Mouse (Mus musculus) c-Kit-positive CD71-positive TER-119-positive erythroid progenitor cells, embryonic 14.5 days (primary cell): Measurements from ENCODE around the gene Greb1.
"Not testable (repeated sequence)": the region's sequence is repeated elsewhere in the genome, so short reads cannot be mapped to it uniquely, and the experiment has no call there.

Source experiments
- DNase-seq: peaks from one replicate; pipeline ENCODE4 v3.0.0-alpha.2; 2013; ENCODE audit warnings: low spot score

Greb1 gene

DNA sequence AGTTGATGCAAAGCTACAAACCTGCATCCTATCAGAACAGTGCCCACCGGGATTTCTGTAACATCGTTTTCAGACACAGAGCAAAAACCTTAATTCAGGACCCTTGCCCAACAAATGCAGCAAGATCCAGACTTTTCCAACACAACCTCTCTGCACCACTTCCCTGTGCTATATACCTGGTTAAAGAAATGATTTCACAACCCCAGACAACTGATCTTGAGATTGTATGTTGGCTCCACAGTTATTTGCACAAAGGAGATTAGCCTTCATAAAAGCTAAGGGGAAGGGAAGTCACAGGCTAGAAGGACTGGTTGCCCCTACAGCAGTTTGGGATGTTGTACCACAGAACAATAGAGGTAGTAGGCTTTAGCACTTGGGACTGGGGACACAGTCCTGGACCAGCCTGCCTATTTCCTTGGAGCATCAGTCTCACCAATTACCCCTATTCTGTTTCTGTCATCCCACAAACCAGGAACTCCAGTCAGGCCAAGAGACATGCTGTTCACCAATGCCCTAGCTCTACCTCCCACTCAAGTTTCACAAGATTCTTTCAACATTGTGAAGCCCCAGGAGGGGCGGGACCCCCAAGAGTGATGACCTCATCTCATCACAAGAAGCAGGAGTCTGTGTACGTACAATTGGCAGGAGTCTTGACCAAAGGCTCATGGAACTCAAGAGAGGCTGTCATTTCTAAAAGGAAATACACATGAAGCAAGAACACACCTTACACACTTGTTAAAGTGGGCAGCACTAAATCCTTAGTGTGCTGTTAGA lies 36.9 kb downstream of the Greb1 start:
- DNase-seq = no peak

DNA sequence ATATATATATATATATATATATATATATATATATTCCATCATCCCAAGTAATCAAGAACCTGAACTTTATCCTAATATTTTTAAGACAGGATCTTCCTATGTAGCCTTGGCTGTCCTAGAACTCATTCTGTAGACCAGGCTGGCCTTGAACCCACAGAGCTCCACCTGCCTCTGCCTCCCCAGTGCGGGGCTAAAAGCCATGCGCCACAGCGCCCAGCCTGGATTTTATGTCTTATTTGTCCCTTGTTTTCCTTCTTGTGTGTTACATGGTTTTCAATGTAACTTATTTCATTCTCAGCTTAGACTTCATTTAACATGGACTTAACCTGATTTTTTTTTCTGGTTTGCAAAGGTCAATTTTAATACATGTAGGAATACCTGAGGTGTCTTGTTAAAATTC lies 39.2 kb downstream of the Greb1 start:
- DNase-seq = no peak

DNA sequence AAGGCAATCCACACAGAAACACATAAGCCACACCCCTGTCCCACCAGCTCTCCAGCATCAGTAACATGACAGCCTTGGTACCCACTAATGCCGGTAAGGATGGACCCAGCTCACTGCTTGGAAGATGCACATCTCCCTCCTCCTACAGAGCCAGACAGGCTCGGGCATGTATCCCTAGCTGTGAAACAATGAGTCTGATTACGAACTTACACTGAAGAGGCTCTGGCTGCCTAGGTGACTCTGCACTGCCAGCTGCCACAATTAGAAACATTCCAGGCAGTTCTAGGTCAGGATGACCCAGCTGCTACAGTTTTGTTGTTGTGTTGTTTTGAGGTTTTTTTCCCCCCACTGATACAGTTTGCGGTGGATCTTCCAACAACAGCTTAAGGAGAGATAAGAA lies 40.4 kb downstream of the Greb1 start:
- no peak for DNase-seq

DNA sequence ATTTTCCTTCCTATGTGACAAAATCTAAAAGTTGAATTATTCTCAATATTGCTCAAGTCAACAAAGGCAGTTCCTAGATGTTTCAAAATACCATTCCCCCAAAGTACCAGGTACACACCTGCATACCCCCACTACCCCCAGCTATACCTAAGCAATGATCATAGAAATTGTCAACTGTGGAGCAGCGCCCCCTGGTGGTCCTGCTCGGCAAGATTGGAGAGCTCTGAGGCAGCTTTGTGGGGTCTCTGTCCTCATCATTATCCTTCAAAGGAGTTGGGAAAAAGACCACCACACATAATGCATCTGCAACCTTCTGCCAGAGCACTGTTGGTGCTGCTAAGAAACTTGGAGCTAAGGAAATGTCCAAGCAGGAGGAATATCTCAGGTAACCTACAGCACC lies 46.4 kb downstream of the Greb1 start:
- peak; percentile 11 for DNase-seq

DNA sequence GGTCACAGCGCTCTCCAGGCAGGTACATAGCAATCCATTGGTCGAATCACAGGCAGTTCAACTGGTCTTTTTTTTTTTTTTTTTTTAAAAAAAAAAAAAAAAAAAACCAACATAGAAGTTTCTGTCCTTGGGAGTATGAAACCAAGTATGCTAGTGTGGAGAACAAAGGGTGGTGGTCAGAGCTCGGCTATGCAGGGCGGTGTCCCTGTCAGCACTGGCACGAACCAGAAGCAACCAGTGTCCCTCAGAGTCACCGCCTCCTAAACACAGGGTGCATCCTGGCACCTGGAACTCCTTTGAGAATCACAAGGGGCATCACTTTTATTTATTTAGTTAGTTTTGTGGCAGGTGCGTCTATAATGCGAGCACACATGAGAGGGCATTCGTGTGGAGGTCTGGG lies 47.1 kb downstream of the Greb1 start:
- no peak for DNase-seq

DNA sequence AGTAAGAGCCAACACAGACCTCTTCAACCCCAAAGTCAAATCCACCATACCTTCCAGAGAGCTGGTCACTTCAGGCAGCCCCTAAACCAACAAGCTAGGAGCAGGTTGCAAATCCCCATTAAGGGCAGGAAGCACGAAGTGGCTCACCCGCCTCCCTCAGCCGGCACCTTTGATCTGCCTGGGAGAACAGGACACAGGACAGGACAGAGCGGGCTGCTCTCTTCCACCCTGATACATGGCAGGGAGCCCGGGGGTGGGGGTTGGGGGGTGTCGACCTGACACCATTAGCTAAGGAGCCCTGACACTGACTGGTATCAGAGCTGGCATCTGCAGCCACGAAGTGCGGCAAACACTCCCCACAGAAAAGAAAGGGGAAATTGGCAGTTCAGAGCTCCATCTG lies 47.6 kb downstream of the Greb1 start:
- DNase-seq = no peak

DNA sequence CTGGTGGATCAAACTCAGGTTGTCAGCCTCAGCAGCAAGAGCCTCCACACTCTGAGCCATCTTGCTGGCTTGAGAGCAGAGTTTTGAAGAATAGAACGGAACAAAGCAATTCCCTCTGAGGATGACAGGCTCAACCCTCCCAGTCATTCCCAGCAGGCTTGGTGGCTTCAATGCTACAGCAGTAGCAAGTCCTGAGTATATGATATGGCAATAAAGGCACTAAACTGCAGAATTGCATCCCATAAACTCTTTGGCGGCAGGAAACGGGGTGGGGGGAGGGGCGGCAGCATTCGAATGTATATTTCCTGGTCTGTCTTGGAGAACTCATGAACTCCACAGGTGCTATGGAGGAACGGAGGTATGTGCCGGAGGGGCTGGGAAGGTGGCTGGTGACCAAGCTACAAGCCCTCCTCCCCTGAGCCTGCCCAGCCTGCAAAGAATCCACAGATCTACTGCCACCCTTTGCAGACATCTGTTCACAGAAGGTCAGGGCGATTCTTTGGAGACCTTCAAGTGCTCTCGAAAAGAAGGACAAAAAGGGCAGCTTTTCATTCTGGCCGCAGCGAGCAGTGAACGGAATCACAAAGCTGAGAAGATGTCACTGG lies 48.3 kb downstream of the Greb1 start:
- no peak for DNase-seq

DNA sequence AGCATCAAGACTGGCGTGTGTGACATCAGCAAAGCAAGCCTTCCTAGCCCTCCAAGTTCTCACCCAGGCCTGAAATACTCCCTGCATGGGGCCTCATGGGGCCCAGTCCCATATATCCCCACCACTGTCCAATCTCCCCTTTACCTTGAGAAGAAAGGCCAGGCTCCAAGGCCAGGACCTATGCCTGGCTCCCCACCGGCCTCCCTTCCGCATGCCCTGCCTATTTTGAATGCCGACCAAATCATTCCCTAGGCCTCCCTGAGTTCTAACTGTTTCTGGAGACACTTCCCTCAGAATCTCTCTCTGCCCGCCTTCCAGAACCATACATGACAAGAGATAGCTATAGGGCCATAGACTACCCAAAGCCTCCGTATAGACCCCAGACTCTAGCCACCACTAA lies 49.1 kb downstream of the Greb1 start:
- no peak for DNase-seq

DNA sequence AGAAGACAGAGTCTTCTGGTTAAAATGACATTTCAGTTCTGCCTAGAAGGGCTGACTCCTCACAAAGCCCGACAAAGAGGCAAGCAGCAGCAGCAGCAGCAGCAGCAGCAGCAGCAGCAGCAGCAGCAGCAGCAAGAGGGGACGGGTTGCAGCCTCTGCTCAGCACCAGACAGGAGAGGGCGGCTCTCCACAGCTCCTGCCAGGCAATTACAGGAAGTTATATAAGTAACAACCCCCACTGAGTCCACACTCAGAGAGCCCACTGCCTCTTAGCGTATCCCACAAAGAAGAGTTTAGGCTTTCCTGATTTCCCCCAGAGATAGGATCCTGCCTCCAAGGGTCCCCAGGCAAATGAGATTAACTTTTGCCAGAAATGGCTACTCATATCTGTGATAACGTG lies 60.6 kb downstream of the Greb1 start:
- DNase-seq = no peak

DNA sequence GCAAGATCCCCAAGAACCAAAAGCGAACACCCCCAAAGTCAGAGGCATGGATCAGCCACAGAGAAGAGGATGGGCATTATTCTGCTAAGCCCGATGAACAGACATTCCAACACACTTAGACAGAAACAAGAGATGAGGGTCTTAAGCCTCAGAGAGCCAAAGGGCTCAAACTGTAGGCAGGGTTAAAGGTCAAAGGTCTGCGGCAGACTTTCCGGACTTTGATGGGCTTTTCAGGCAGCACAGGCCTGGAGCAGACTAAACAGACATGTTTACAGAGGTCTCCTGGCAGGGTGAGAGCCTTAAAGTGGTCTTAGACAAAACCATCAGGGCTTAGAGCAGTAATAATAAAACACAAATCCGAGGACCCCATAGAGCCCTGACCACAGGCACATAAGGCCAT lies 63.4 kb downstream of the Greb1 start:
- DNase-seq = no peak

DNA sequence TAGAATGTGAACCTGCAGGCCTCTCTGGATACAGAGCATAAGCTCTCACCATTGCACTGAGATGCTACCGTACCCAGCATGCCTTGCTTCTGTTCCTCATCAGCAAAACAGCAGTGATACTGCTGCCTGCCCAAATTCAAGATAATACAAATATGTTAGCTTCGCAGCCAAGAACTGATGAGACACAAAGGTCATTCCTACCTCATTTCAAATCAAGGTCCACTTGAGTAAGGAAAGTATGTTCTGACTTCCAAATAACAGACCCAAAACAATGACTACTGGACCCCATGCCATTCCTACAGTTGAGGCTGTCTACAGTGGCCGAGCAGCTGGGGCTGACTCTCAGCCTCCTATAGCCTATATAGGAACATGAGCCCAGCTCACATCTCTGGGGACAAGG lies 66.0 kb downstream of the Greb1 start:
- DNase-seq = no peak

DNA sequence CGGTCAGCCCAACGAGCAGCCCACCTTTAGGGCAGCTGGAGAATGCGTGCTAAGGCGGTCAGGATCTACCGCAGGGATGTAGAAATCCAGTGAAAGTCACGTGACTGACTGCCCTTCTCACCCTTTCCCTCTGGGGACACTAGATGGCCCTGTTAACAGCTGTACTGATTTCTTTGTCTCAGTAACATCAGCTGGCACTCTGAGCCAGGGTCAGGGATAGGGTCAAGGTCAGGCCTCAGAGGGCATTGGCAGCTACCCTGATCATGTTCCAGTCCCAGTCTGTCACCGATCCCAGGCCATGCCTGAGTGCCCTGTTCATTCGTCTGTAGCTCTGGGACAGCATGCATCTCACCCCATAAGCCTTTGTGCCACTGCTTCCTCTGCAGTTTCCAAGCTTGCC lies 66.7 kb downstream of the Greb1 start:
- no peak for DNase-seq

DNA sequence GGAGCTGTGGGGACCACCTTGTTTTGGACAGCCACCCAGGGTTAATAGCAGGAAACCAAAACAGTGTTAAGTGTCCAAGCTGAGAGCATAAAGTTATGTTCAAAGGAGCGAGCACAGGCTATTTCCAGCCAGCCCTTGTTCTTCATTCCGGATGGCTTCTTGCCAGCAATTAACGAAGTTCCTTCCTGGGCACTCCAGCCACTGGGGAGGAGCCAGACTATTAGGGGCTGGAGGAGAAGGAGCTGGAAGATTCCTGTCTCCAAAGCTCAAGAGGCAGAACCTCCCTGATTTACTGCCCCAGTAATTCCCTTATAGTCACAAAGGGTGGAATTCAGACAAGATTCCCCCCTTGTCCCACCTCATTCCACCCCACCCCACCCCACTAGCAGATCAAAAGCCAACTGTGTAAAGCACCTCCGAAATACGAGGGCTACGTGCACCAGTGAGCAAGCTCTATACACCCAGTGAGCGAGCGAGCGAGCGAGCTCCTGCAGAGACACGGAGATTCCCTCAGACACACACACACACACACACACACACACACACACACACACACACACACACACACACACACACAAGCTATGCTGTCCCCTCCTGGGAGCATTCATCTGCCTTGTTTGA lies 69.5 kb downstream of the Greb1 start:
- no peak for DNase-seq

DNA sequence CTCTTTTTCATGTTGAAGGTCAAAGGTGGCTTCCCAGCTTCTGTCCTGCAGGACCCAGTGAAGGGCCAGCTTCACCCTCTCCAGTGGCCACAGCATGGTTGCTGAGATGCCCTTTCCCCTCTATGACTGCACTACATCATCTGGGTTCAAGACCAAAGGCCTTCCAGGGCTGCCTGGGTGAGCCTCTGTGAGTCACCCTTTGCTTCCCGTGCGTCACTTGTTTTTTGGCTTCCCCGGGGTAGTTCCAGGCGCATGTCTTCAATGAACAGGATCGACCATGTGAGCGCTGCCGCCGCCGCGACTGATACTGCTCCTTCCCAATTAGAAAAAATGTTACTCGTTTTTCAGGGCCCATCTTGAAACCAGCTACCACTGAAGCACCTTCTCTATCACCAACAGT lies 70.5 kb downstream of the Greb1 start:
- no peak for DNase-seq

DNA sequence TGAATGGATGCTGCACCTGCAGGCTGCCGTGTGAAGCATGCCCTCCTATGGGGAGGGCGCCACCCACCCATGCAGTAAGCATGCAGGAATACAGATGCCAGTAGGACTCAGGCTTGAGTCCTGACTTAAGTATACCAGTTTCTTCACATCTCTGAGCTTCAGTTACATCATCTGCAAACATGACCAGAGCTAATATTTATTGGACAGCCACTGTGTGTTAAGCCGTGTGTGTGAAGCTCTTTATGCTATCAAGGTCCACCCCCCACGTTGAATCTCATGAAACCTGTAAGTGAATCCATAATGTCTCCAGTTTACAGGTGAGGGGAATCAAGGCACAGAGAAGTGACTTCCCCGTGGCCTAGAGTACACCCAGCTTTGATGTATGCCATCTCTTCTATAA lies 72.5 kb downstream of the Greb1 start:
- DNase-seq = no peak

DNA sequence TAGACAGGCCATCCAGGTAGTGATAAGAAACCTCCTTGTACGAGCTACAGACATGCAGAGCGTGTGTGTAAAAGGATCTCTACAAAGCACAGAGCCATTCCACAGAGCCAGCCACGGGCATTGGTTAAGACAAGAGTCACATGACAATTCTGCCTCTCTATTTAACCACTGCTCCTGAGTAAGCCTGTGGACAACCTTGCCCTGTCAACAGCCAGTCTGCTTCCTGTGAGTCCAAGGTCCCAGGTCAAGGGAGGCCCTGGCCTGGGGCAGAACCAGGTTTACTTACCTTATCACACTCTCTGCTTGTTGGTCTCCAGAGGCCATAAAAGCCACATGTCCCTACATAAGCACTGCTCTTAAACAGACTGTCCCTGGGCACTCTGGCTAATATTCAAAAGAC lies 74.5 kb downstream of the Greb1 start:
- no peak for DNase-seq

DNA sequence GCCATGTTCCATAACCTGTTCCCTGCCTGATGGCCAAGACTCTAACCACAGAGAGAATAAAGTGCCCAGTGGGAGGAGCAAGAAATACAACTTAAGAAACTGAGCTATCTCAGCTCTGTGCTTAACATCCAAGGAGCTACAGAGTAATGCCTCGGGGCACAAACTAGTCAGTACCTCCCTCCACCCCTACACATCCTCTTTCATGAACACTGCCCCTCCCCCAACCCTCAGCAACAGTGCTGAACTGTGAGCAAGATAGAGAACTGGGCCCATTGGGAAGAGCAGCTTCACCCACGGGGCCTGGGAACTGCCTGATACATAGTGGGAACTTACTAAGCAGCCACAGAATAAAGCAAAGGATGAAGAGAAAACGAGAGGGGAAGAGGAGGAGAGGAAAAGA lies 77.1 kb downstream of the Greb1 start:
- no peak for DNase-seq

DNA sequence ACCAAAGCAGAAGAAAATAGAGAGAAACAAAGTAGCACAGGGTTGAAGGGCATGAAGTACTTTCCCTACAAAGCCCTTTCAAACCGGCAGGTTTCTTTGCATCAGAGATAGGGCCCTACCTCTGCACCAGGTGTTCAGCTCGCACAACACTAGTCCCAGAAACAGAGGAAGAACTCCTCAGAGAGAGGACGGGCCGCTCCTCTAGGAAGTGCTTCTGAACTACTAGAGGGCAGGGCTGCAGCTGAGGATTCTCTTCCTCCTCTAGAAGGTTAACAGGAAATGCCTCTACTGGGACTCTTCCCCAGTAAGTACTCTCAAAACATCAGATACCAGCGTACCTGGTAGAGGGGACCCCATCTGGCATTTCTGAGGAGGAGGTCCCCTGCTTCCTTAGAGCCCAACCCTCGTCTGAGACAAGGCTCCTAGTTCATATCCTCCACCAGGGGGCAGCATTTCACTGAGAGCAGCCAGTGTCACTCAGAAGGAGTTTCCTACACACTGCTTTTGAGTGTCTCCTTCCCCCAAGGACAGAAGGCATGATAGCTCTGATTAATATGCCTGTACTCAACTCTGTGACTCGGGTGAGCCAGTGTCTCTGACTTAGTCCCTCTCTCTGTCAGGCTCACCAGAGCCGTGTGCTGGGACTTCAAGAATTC lies 81.9 kb downstream of the Greb1 start:
- DNase-seq = peak; percentile 50

DNA sequence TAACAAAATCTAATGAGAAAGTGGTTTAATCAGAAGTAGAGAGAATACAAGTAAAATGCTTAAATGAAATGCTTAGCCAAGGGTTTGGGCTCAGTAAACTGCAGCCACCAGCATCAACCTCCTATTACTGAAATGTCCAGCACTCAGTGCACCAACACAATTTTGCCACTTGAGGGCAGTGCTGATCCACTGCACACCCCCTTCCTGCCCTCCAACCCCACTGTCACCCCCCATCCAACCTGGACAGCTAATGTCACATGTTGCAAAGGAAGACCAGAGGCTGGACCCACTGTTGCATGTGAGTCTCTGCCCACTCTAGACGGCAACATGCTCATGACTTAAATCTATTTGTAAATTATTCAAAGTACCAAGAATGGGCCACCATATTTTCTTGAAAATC lies 83.0 kb downstream of the Greb1 start:
- no peak for DNase-seq

DNA sequence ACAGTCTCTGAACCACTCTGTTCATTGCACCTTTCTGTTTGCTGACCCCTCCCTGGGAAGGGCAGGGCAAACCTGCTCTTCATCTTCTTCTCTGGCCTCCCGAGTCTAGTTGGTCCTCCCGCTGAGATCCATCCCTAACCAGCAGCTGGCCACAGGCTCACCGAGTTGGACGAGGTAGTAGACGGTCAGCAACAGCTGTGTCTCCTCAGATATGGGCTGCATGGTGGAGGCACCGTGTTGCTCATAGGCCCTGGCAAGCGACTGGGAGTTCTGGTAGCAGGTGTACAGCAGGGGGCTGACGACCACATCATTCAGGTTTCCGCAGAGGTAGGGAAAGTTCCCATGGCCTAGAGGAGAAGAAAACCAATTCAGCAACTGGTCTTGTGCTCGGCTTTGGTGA lies 86.1 kb downstream of the Greb1 start:
- no peak for DNase-seq

DNA sequence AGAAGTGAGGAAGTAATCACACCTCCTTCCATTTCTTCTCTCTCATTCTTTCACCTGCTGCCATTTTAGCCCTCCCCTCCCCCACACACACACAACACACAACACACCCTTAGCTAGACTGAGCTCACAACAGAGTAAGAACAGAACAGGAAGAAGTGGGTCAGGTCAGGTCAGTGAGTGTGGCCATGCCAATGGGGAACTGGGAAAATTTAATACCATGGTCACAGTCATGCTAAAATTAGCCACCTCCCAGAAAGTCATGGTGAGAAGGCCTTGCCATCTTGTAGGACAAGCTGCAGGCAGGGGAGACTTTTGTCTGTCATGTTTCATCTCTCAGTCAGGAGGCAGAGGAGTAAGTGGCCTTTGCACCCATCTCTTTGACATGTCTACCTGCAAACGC lies 102.0 kb downstream of the Greb1 start:
- DNase-seq = no peak

DNA sequence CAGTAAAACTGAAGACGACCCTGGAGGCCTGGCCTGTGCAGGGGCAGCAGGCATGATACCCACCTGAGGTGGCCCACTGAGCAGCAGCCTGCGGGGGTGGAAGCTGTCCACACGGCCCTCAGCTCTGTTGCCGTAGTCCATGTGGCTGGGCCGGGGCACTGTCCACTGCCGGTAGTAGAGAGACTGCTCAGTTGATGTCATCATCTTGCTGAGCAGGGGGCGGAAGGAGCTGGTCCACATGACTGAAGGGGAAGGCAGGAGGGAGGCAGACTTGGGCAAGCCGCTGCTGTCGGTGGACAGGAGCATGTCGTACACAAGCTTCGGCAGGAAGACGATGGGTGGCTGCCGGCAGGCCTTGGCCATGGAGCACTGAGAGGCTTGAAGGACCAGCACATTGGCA lies 104.5 kb downstream of the Greb1 start:
- no peak for DNase-seq

DNA sequence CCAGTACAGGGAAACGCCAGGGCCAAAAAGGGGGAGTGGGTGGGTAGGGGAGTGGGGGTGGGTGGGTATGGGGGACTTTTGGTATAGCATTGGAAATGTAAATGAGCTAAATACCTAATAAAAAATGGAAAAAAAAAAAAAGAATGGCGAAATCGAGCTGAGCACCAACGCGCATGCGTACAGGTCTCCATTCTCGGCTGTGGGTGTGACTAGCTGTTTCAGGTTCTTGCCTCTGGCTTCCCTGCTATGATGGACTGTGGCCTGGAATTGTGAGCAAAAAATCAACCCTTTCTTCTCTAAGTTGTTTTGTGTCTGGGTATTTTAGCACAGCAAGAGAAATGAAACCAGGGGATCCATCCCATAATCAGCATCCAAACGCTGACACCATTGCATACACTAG lies 105.4 kb downstream of the Greb1 start:
- not testable (repeated sequence) for DNase-seq
